Mouse (Mus musculus) lung, adult 2 months (tissue): ENCODE data around the gene Comt.

Experiments
- CTCF ChIP-seq: fragments of 200-500 bp; IDR thresholded peaks from 2 replicates; pipeline ENCODE4 v1.5.1; 2011; ENCODE audit warnings: mild to moderate bottlenecking, low read length, control low read depth; ENCODE audit not compliant: insufficient read depth
- POLR2A ChIP-seq: fragments of 200-500 bp; IDR thresholded peaks from 2 replicates; pipeline ENCODE4 v1.6.1; 2011; ENCODE audit warnings: low read depth, mild to moderate bottlenecking, control low read depth, low read length, borderline replicate concordance; ENCODE audit errors: extremely low read depth

GRCm38 (mm10) chr16:18451486-18452181, 25.0 kb upstream of the Comt start:
- TF ChIP-seq POLR2A: no peak
- no peak for TF ChIP-seq CTCF
